8 mouse cellular contexts compared by ENCODE assay signal in genomic region chr11:70055618-70056214, GRCm38 (mm10). TPM values are rescaled to one million over a fixed set of nuclear protein-coding genes. Genes with fewer than 3 reads are reported as not detected.
A peak's percentile ranks its signal among the peaks of the same experiment; 100 is the strongest.
DNase-seq lines count a peak whose midpoint lies in the region; ATAC-seq and TF ChIP-seq lines count a peak whose summit lies in the region.

No protein-coding gene starts in this region.

- peak; percentile 98 for TF ChIP-seq RAD21 in MEL (IDR thresholded peaks at IDR 0.05; ENCODE audit: low read depth, low read length)

- TF ChIP-seq CTCF in MEL (IDR thresholded peaks at IDR 0.05 in 2 of 3, conservative IDR thresholded peaks at IDR 0.05 in 1 of 3; ENCODE audit: control insufficient read depth in 1 of 3, insufficient read depth in 1 of 3, low read depth in 2 of 3, low read length in 3 of 3, poor library complexity in 1 of 3, severe bottlenecking in 1 of 3): peak; percentile 96 to 98 (median 98)
- peak; percentile 94 for TF ChIP-seq CTCF in brain, embryonic 14.5 days (IDR thresholded peaks at IDR 0.05; ENCODE audit: borderline replicate concordance, extremely low read depth, insufficient read depth, insufficient read length)

- TF ChIP-seq POLR2A in MEL (IDR thresholded peaks at IDR 0.05; ENCODE audit: control insufficient read depth in 1 of 2, insufficient read depth in 1 of 2, low read depth in 1 of 2, low read length in 2 of 2, poor library complexity in 1 of 2): no peak
- TF ChIP-seq POLR2A in brain, embryonic 14.5 days (IDR thresholded peaks at IDR 0.05; ENCODE audit: borderline replicate concordance, extremely low read depth, insufficient read depth, insufficient read length, poor library complexity, severe bottlenecking): no peak

- no peak overlapping the region for H3K9ac ChIP-seq in MEL (ENCODE audit: control insufficient read depth, low read depth, low read length, poor library complexity, severe bottlenecking)
- no peak overlapping the region for H3K9ac ChIP-seq in forebrain, embryonic 12.5 days

- H3K36me3 ChIP-seq in MEL (ENCODE audit: control insufficient read depth in 1 of 2, insufficient read depth in 2 of 2, low read length in 2 of 2): no peaks in the 10 kb centered on the region
- H3K36me3 ChIP-seq in forebrain, embryonic 12.5 days (replicated peaks): no peaks in the 10 kb centered on the region

- no peaks in the 10 kb centered on the region for H3K9me3 ChIP-seq in MEL (replicated peaks; ENCODE audit: insufficient read depth, low read length)
- H3K9me3 ChIP-seq in forebrain, embryonic 12.5 days: no peaks in the 10 kb centered on the region

- peak; percentile 79 for DNase-seq in MEL (ENCODE audit: low read depth, low spot score)
- peak; percentile 65 for DNase-seq in brain, embryonic 14.5 days (ENCODE audit: low read depth)
- DNase-seq in heart, postnatal 25 days (ENCODE audit: low spot score): peak; percentile 39
- peak; percentile 47 for DNase-seq in large intestine, adult 2 months (ENCODE audit: low read depth, low spot score)
- DNase-seq in lung, postnatal 14 days: peak; percentile 83
- DNase-seq in retina, postnatal 7 days (ENCODE audit: low read depth, low spot score): peak; percentile 67
- peak; percentile 78 for DNase-seq in urinary bladder, postnatal 25 days (ENCODE audit: low spot score)

- H3K27me3 ChIP-seq in MEL (ENCODE audit: control insufficient read depth in 1 of 2, insufficient read depth in 2 of 2, low read length in 2 of 2): no peaks in the 10 kb centered on the region; a peak in 1 of 4 replicates
- no peaks in the 10 kb centered on the region for H3K27me3 ChIP-seq in forebrain, embryonic 12.5 days

- ATAC-seq in forebrain, embryonic 12.5 days (ENCODE audit: low FRiP score): no peak; the same call in 1 of the 2 replicates

- no peaks in the 10 kb centered on the region for H3K79me2 ChIP-seq in MEL (ENCODE audit: control insufficient read depth, insufficient read depth, low read length, poor library complexity)

- no peak overlapping the region for H3K27ac ChIP-seq in MEL (ENCODE audit: control insufficient read depth, low read depth, low read length)
- H3K27ac ChIP-seq in forebrain, embryonic 12.5 days: no peak overlapping the region

- no peaks in the 10 kb centered on the region for H3K4me1 ChIP-seq in MEL (ENCODE audit: control insufficient read depth in 1 of 2, insufficient read depth in 2 of 2, low read length in 2 of 2)
- peaks cover 10% of the 10 kb centered on the region for H3K4me1 ChIP-seq in forebrain, embryonic 12.5 days

- intact Hi-C loops in heart, postnatal 25 days (cut with DNase I): loop anchor here (2.0 to 10.0 kb wide), 2 partner anchors 157 to 259 kb away; partner anchors contain the start of gene Slc16a11

- no peak for TF ChIP-seq EP300 in MEL (IDR thresholded peaks at IDR 0.05; ENCODE audit: low read depth in 1 of 2, low read length in 2 of 2)

- peak overlapping the region; percentile 29 for H3K4me2 ChIP-seq in forebrain, embryonic 12.5 days

- WGBS in forebrain, embryonic 12.5 days: 29% methylated on average over 17 of the region's 18 CpGs
- 25% methylated on average over 18 of the region's 18 CpGs for WGBS in large intestine, adult 2 months

- H3K4me3 ChIP-seq in MEL (ENCODE audit: control insufficient read depth in 1 of 2, insufficient read depth in 1 of 2, low read depth in 2 of 2, low read length in 2 of 2): no peak overlapping the region
- no peak overlapping the region for H3K4me3 ChIP-seq in forebrain, embryonic 12.5 days (replicated peaks)

TF ChIP-seq in MEL, 35 proteins besides CTCF, POLR2A, EP300 and RAD21:
- TF ChIP-seq ZC3H11A (IDR thresholded peaks at IDR 0.05; ENCODE audit: low read depth, low read length) (peak; percentile 79), MXI1 (IDR thresholded peaks at IDR 0.05; ENCODE audit: low read depth, low read length) (no peak), NRF1 (IDR thresholded peaks at IDR 0.05; ENCODE audit: insufficient read depth, low read depth, low read length, poor library complexity, severe bottlenecking) (no peak), JUND (IDR thresholded peaks at IDR 0.05; ENCODE audit: low read depth, low read length) (no peak), ZNF384 (IDR thresholded peaks at IDR 0.05; ENCODE audit: low read depth, low read length) (no peak), GATA1 (IDR thresholded peaks at IDR 0.05; ENCODE audit: low read depth, low read length) (peak; percentile 13; the same call in 1 of the 2 replicates), NELFE (IDR thresholded peaks at IDR 0.05; ENCODE audit: low read depth, low read length) (no peak), KAT2A (conservative IDR thresholded peaks at IDR 0.05; ENCODE audit: low read depth, low read length) (no peak), MAX (IDR thresholded peaks at IDR 0.05; ENCODE audit: low read length) (no peak), RCOR1 (IDR thresholded peaks at IDR 0.05; ENCODE audit: low read depth, low read length) (no peak), USF2 (IDR thresholded peaks at IDR 0.05; ENCODE audit: borderline replicate concordance in 1 of 2, insufficient read depth in 1 of 2, low read depth in 1 of 2, low read length in 2 of 2) (no peak), SMC3 (IDR thresholded peaks at IDR 0.05; ENCODE audit: low read depth, low read length) (peak; percentile 94), MAFK (IDR thresholded peaks at IDR 0.05; ENCODE audit: borderline replicate concordance, low read depth, low read length) (no peak), TBP (IDR thresholded peaks at IDR 0.05; ENCODE audit: low read depth, low read length) (no peak), HCFC1 (IDR thresholded peaks at IDR 0.05; ENCODE audit: low read depth, low read length) (no peak), TCF12 (IDR thresholded peaks at IDR 0.05; ENCODE audit: low read depth, low read length) (no peak), UBTF (IDR thresholded peaks at IDR 0.05; ENCODE audit: borderline replicate concordance, insufficient read depth, low read depth, low read length) (no peak), SIN3A (IDR thresholded peaks at IDR 0.05; ENCODE audit: low read length) (no peak), TAL1 (IDR thresholded peaks at IDR 0.05; ENCODE audit: low read length) (no peak)
TF ChIP-seq in MEL: peak in this region for 3.

RNA-seq across cellular contexts. Expression of gene Asgr1, which starts 1.8 kb away (rescaled TPM):
- 0.13 TPM in 1 of 2 replicates, not detected in the other for total RNA-seq in MEL (2012; rRNA removed)
- polyA plus RNA-seq in MEL (2012; ENCODE audit: insufficient read depth in 1 of 2, insufficient read length in 2 of 2, low read depth in 1 of 2, low replicate concordance in 2 of 2, missing spikeins in 1 of 2): under 1 TPM in 1 of 2 experiments, not detected in 1; 0.31 TPM
- polyA plus RNA-seq in brain, embryonic 14.5 days (2012; rRNA removed): 1.2 and 1.8 TPM in 2 replicates
- polyA plus RNA-seq in forebrain, embryonic 12.5 days (2016; fragmentation: Nextera tagmentation; extraction: Ambion mirVana): 0.63 and 0.75 TPM in 2 replicates
- total RNA-seq in heart, postnatal 25 days (2021): not detected
- not detected in 2 replicates for polyA plus RNA-seq in large intestine, adult 2 months (2012; rRNA removed)

RNA-seq across cellular contexts. Expression of gene Asgr2, which starts 36.7 kb away (rescaled TPM):
- not detected in 2 replicates for total RNA-seq in MEL (2012; rRNA removed)
- not detected for polyA plus RNA-seq in MEL (2012; ENCODE audit: insufficient read depth in 1 of 2, insufficient read length in 2 of 2, low read depth in 1 of 2, low replicate concordance in 2 of 2, missing spikeins in 1 of 2)
- 0.09 TPM in 1 of 2 replicates, not detected in the other for polyA plus RNA-seq in brain, embryonic 14.5 days (2012; rRNA removed)
- polyA plus RNA-seq in forebrain, embryonic 12.5 days (2016; fragmentation: Nextera tagmentation; extraction: Ambion mirVana): not detected in 2 replicates
- not detected for total RNA-seq in heart, postnatal 25 days (2021)
- 0.25 and 0.32 TPM in 2 replicates for polyA plus RNA-seq in large intestine, adult 2 months (2012; rRNA removed)

RNA-seq across cellular contexts. Expression of gene Dlg4, which starts 39.0 kb away (rescaled TPM):
- 6.5 and 7.9 TPM in 2 replicates for total RNA-seq in MEL (2012; rRNA removed)
- 10 to 100 TPM in 1 of 2 experiments, not detected in 1; 24.7 TPM for polyA plus RNA-seq in MEL (2012; ENCODE audit: insufficient read depth in 1 of 2, insufficient read length in 2 of 2, low read depth in 1 of 2, low replicate concordance in 2 of 2, missing spikeins in 1 of 2)
- 231 and 306 TPM in 2 replicates for polyA plus RNA-seq in brain, embryonic 14.5 days (2012; rRNA removed)
- 20.3 and 24.9 TPM in 2 replicates for polyA plus RNA-seq in forebrain, embryonic 12.5 days (2016; fragmentation: Nextera tagmentation; extraction: Ambion mirVana)
- 1 to 10 TPM; 6.6 to 8.1 TPM for total RNA-seq in heart, postnatal 25 days (2021)
- polyA plus RNA-seq in large intestine, adult 2 months (2012; rRNA removed): 5.1 and 5.9 TPM in 2 replicates

RNA-seq across cellular contexts. Expression of gene Acadvl, which starts 40.5 kb away (rescaled TPM):
- total RNA-seq in MEL (2012; rRNA removed): 123 and 140 TPM in 2 replicates
- 10 to 100 TPM in 1 of 2 experiments, not detected in 1; 92.5 TPM for polyA plus RNA-seq in MEL (2012; ENCODE audit: insufficient read depth in 1 of 2, insufficient read length in 2 of 2, low read depth in 1 of 2, low replicate concordance in 2 of 2, missing spikeins in 1 of 2)
- polyA plus RNA-seq in brain, embryonic 14.5 days (2012; rRNA removed): 36.0 and 43.9 TPM in 2 replicates
- 43.5 and 48.4 TPM in 2 replicates for polyA plus RNA-seq in forebrain, embryonic 12.5 days (2016; fragmentation: Nextera tagmentation; extraction: Ambion mirVana)
- 1,000 to 10,000 TPM; 1,206 to 1,290 TPM for total RNA-seq in heart, postnatal 25 days (2021)
- polyA plus RNA-seq in large intestine, adult 2 months (2012; rRNA removed): 92.8 and 125 TPM in 2 replicates

RNA-seq across cellular contexts. Expression of gene Dvl2, which starts 55.3 kb away (rescaled TPM):
- 40.1 and 41.9 TPM in 2 replicates for total RNA-seq in MEL (2012; rRNA removed)
- polyA plus RNA-seq in MEL (2012; ENCODE audit: insufficient read depth in 1 of 2, insufficient read length in 2 of 2, low read depth in 1 of 2, low replicate concordance in 2 of 2, missing spikeins in 1 of 2): 10 to 100 TPM in 1 of 2 experiments, not detected in 1; 38.5 TPM
- polyA plus RNA-seq in brain, embryonic 14.5 days (2012; rRNA removed): 36.8 and 45.7 TPM in 2 replicates
- 45.2 and 46.6 TPM in 2 replicates for polyA plus RNA-seq in forebrain, embryonic 12.5 days (2016; fragmentation: Nextera tagmentation; extraction: Ambion mirVana)
- 1 to 10 TPM; 3.9 to 5.2 TPM for total RNA-seq in heart, postnatal 25 days (2021)
- polyA plus RNA-seq in large intestine, adult 2 months (2012; rRNA removed): 5.5 and 5.8 TPM in 2 replicates
